Mouse (Mus musculus): ENCODE results near the gene Mdc1.

DNA sequence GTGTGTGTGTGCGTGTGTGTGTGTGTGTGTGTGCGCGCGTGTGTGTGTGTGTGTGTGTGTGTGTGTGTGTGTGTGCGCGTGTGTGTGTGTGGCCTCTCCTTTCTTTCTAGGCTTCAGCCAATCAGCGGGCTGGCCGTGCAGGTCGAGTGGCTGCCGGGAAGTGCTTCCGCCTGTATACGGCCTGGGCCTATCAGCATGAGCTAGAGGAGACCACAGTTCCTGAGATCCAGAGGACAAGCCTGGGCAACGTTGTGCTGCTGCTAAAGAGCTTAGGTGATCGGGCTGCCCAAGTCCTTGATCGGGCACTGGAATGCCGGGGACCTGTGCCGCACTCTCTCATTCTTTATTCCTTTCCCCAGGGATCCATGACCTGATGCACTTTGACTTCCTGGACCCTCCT lies 46.4 kb downstream of the Mdc1 start:
- TF ChIP-seq CTCF (IDR thresholded peaks at IDR 0.05; ENCODE audit: low read depth) (no peak), EP300 (optimal IDR thresholded peaks at IDR 0.05) (no peak)

Data from stomach, postnatal 0 days (tissue).